Mouse (Mus musculus) gonadal fat pad, adult 2 months (tissue): Measurements from ENCODE around the gene Ranbp1. TPM values are rescaled to one million over a fixed set of nuclear protein-coding genes. Genes with fewer than 3 reads are reported as not detected.

ENCODE experiments used
- DNase-seq: peaks from one replicate; pipeline ENCODE4 v3.0.0-alpha.2; 2012; ENCODE audit warnings: low read depth
- polyA plus RNA-seq: library from polyadenylated mRNA; depleted of rRNA; stranded (reverse); fragments of >200 nt; gene quantifications from 2 replicates; pipeline ENCODE4 v1.2.3, GENCODE M21; 2012

Ranbp1 gene
- polyA plus RNA-seq, 1 experiment, result 32.5 TPM

- no peak for DNase-seq
These were observed 13.7 kb downstream of the Ranbp1 start, which contains the start of gene Zdhhc8 for GRCm38 (mm10) chr16:18234671-18235388. Gene Zdhhc8, minus strand, starts transcription at chr16:18235136.

- no peak for DNase-seq
These were observed 14.4 kb downstream of the Ranbp1 start for GRCm38 (mm10) chr16:18233919-18234670.

- no peak for DNase-seq
These were observed 15.1 kb downstream of the Ranbp1 start for GRCm38 (mm10) chr16:18233451-18233850.

- no peak for DNase-seq
These were observed 17.1 kb downstream of the Ranbp1 start for GRCm38 (mm10) chr16:18231451-18231850.

- no peak for DNase-seq
These were observed 17.5 kb downstream of the Ranbp1 start for GRCm38 (mm10) chr16:18231047-18231446.

GRCm38 (mm10) chr16:18230617-18231016 is 17.9 kb downstream of the Ranbp1 start:
- no peak for DNase-seq

GRCm38 (mm10) chr16:18229622-18230021 is 18.9 kb downstream of the Ranbp1 start:
- DNase-seq, result no peak

GRCm38 (mm10) chr16:18228856-18229255 is 19.7 kb downstream of the Ranbp1 start:
- DNase-seq, result no peak

GRCm38 (mm10) chr16:18227897-18228422 is 20.6 kb downstream of the Ranbp1 start:
- no peak for DNase-seq

GRCm38 (mm10) chr16:18227187-18227586 is 21.3 kb downstream of the Ranbp1 start:
- DNase-seq, result no peak

- DNase-seq, result no peak
These were observed 26.3 kb downstream of the Ranbp1 start for GRCm38 (mm10) chr16:18222188-18222587.

GRCm38 (mm10) chr16:18221543-18221898 is 27.0 kb downstream of the Ranbp1 start:
- DNase-seq, result no peak

- no peak for DNase-seq
These were observed 27.5 kb downstream of the Ranbp1 start for GRCm38 (mm10) chr16:18220856-18221542.

GRCm38 (mm10) chr16:18220001-18220400 is 28.5 kb downstream of the Ranbp1 start:
- no peak for DNase-seq

- no peak for DNase-seq
These were observed 29.9 kb downstream of the Ranbp1 start for GRCm38 (mm10) chr16:18218580-18218996.

GRCm38 (mm10) chr16:18217579-18217978 is 31.0 kb downstream of the Ranbp1 start, which contains the start of gene Ccdc188:
Gene Ccdc188, plus strand, starts transcription at chr16:18217879.
- DNase-seq, result no peak

GRCm38 (mm10) chr16:18214858-18215257 is 33.7 kb downstream of the Ranbp1 start:
- DNase-seq, result no peak

- no peak for DNase-seq
These were observed 34.8 kb downstream of the Ranbp1 start for GRCm38 (mm10) chr16:18213689-18214088.

- no peak for DNase-seq
These were observed 36.9 kb downstream of the Ranbp1 start for GRCm38 (mm10) chr16:18211417-18212171.

GRCm38 (mm10) chr16:18210701-18211416 is 37.7 kb downstream of the Ranbp1 start:
- no peak for DNase-seq
